Mouse (Mus musculus) retina, postnatal 7 days (tissue): ENCODE measurements around the gene Dmrt2.
A peak's percentile ranks its signal among the peaks of the same experiment; 100 is the strongest.

ENCODE experiments used
- DNase-seq: peaks from one replicate; pipeline ENCODE4 v3.0.0-alpha.2; 2012; ENCODE audit warnings: low read depth, low spot score

The Dmrt2 gene

GRCm38 (mm10) chr19:25672101-25672950 is at the start of gene Dmrt2:
Dmrt2 (plus strand) TSS chr19:25672411.
- DNase-seq = peak; percentile 69

GRCm38 (mm10) chr19:25628490-25628889 is 43.7 kb upstream of the Dmrt2 start:
- DNase-seq = peak; percentile 59

- DNase-seq = no peak
Measured at GRCm38 (mm10) chr19:25635119-25635518, 37.1 kb upstream of the Dmrt2 start.

DNA sequence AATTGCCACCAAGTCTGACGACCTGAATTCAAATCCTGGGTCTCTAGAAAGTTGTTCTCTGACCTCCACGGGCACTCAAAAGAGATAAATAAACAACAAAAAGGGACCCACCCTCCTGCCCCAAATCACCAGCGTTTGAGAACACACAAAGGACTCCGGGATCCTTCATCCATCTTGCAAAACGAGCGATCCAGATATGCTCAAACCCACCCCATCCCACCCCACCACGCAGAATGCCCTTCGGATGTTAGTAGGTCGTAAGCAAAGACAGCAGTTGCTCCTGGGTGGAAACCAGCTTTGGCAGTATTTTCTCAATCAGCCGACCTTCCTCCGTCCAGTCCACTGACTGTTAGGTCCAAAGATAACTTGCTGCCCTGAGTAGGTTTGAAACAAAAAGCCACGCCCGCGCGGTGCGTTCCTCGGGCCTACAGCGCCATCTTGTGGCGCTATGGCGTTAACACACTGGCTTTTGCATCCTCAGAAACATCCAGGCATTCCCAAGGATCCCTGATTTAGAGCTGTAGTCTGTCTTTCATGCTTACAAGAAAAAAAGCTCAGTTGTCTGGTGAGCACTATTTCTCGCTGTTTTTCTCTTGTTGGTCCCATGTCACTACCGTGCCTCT is 36.5 kb upstream of the Dmrt2 start:
- peak; percentile 34 for DNase-seq

DNA sequence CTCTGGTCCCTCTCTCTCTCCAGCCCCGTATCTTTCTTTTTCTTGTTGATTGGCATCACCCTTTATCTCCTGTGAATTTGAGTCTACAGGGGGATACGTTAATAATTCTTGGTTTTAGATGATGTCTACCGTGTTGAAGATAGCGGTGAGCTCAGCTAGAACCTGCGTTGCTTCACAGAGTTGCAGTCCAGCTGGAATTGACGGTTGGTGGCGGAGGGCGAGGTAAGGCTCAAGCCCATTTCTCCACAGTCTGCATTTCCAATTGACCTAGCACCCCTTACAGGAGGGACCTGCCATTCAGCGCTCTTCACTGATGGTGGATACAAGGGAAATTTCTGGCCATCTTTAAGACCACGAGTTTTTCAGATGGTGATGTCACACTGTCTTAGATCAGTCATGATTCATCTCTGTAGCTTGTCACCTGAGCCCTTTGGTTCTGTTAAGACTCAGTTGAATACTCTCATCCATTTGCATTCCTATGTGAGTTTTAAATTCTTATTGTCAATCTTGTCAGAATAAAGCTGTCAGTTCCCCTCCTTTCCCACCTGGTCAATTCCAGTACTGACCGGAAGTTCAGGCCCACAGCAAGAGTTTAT is 33.3 kb upstream of the Dmrt2 start:
- no peak for DNase-seq

DNA sequence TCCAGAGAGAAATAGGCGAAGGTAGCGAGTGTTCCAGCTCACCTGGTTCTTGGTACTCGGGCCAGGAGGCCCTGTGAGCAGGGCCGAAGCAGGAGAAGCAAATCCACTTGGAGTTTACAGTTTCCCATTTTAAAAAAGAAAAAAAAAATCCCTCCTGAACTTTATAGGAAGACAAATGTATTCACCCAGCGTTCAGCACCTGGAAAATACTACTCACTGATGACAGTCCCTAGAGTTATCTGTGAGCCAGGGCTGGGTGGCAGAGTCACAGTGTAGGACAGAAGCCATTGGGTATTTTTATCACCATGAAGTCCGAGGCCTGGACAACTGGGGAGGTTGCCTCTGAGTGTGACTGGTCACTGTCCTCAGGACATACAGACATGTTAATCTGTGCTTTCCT is 30.4 kb upstream of the Dmrt2 start:
- DNase-seq = no peak

- DNase-seq = no peak
Measured at GRCm38 (mm10) chr19:25647136-25647535, 25.1 kb upstream of the Dmrt2 start.

- no peak for DNase-seq
Measured at GRCm38 (mm10) chr19:25648701-25649100, 23.5 kb upstream of the Dmrt2 start.

- no peak for DNase-seq
Measured at GRCm38 (mm10) chr19:25650474-25650873, 21.7 kb upstream of the Dmrt2 start.

DNA sequence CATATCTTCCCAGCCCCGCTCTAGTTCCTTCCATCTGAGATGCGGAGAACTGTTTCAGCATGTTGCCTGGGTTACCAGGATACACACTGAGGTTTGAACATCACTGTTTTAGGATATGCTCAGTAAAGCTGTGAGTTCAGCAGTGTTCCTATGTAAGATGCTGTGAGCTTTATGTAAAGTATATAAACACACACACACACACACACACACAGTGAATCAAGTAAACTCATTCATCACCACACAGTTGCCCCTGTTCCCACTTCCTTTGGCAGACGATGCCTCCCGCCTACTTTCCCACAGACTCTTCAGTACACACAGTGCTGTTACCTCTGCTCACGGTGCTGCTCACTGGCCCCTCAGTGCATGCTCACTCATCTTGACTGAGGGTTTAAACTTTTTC is 19.7 kb upstream of the Dmrt2 start:
- no peak for DNase-seq

- DNase-seq = no peak
Measured at GRCm38 (mm10) chr19:25654034-25654749, 18.0 kb upstream of the Dmrt2 start.

- DNase-seq = no peak
Measured at GRCm38 (mm10) chr19:25665486-25666339, 6.5 kb upstream of the Dmrt2 start.

GRCm38 (mm10) chr19:25667836-25668235 is 4.4 kb upstream of the Dmrt2 start:
- DNase-seq = no peak

GRCm38 (mm10) chr19:25669593-25670248 is 2.5 kb upstream of the Dmrt2 start:
- no peak for DNase-seq

DNA sequence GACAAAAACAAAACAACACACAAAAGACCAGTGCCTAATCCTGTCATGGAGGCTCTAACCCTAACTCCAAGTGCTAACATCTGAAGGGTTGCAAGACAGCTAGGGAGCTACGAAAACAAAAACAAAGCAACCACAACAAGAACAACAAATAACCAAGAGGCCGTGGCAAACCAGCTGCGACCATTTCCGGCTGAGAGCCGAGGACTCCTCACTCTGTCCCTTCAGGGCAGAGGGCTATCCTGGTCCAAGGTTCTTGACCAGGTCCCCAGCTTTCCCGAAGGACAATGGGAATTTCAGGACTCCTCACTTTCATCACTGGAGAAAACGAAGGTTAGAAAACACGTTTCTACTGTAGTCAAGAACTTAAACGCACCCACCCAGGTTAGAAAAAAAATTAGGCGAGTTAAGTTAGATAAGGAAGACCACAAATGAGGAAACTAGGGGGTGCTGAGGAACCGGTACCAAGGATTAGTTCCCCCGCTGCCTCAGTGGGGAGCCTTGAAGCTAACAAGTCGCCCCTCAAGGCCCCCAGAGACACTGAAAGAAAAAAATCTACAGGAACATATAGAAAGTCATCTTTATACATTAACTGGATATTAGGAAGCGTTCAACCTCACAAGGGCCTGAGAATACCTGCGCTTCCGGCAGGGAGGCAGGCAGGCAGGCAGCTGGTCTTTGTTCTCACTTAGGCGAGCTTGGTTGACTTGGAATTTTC is 1.5 kb upstream of the Dmrt2 start:
- DNase-seq = no peak

- no peak for DNase-seq
Measured at GRCm38 (mm10) chr19:25671681-25672080, 530 bp upstream of the Dmrt2 start.

- DNase-seq = no peak
Measured at GRCm38 (mm10) chr19:25673224-25674055, 1.2 kb downstream of the Dmrt2 start.

DNA sequence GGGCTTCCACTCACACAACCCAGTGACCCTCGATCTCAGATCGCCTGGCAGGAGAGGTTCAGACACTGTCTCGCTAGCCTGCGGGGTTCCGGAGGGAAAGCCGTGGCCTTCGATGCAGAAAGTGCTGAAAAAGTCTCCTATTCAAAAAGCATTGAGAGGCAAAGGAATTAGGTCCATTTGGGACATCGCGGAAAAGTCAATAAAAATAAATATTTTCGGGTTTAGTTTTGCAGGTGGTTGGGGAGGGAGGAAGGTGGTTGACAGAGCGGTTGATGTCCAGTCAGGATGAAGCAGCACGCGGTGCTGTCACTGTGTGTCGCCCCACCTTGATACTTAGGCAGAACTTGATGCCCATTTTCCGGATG is 1.8 kb downstream of the Dmrt2 start:
- DNase-seq = no peak

GRCm38 (mm10) chr19:25674744-25675143 is 2.5 kb downstream of the Dmrt2 start:
- no peak for DNase-seq
